Mouse (Mus musculus) heart, embryonic 13.5 days (tissue): Measurements from ENCODE around the gene Ankrd65. TPM values are rescaled to one million over a fixed set of nuclear protein-coding genes. Genes with fewer than 3 reads are reported as not detected.
A peak's percentile ranks its signal among the peaks of the same experiment; 100 is the strongest.

Source experiments
- ATAC-seq: fragments of 200-750 bp; cut with Nextera tagmentation; 2 replicates; pipeline ENCODE4 v1.8.0; 2017; ENCODE audit warnings: moderate TSS enrichment; ENCODE audit not compliant: insufficient number of reproducible peaks, low FRiP score, low TSS enrichment; ENCODE audit errors: extremely low read depth
- H3K27ac ChIP-seq: fragments of 300-500 bp; sonication (generic); replicated peaks from 2 replicates; pipeline ENCODE4 v1.5.1; 2015; ENCODE audit warnings: moderate library complexity, mild to moderate bottlenecking, inconsistent platforms
- H3K27me3 ChIP-seq: fragments of 300-500 bp; sonication (generic); replicated peaks from 2 replicates; pipeline ENCODE4 v1.6.1; 2015; ENCODE audit warnings: mild to moderate bottlenecking, inconsistent platforms
- H3K36me3 ChIP-seq: fragments of 300-500 bp; sonication (generic); 2 replicates; pipeline ENCODE4 v1.6.1; 2015; ENCODE audit warnings: mild to moderate bottlenecking, inconsistent platforms
- H3K4me1 ChIP-seq: fragments of 300-500 bp; sonication (generic); 2 replicates; pipeline ENCODE4 v1.6.1; 2015; ENCODE audit warnings: inconsistent platforms
- H3K4me2 ChIP-seq: fragments of 300-500 bp; sonication (generic); 2 replicates; pipeline ENCODE4 v1.6.1; 2015; ENCODE audit warnings: inconsistent platforms, mild to moderate bottlenecking, moderate library complexity
- H3K4me3 ChIP-seq: fragments of 300-500 bp; sonication (generic); 2 replicates; pipeline ENCODE4 v1.5.1; 2015; ENCODE audit warnings: moderate library complexity, mild to moderate bottlenecking, inconsistent platforms
- H3K9ac ChIP-seq: fragments of 300-500 bp; sonication (generic); 2 replicates; pipeline ENCODE4 v1.6.1; 2015; ENCODE audit warnings: inconsistent platforms, mild to moderate bottlenecking, moderate library complexity
- H3K9me3 ChIP-seq: fragments of 300-500 bp; sonication (generic); 2 replicates; pipeline ENCODE4 v1.6.1; 2016; ENCODE audit warnings: inconsistent platforms
- WGBS: fragments of 180-500 bp; shearing (Covaris S2); methylation state at CpG from one replicate; pipeline ENCODE4 v1.1.7; 2015; ENCODE audit warnings: mixed read lengths; 5-methylcytosine and 5-hydroxymethylcytosine counted together
- polyA plus RNA-seq: library from polyadenylated mRNA; unstranded; fragments of >200 nt; fragmentation: Nextera tagmentation; extraction: Ambion mirVana; gene quantifications from 2 replicates; pipeline ENCODE4 v1.2.1, GENCODE M21; 2015

Gene Ankrd65
- polyA plus RNA-seq, 1 experiment from 2014 or later: not detected

DNA sequence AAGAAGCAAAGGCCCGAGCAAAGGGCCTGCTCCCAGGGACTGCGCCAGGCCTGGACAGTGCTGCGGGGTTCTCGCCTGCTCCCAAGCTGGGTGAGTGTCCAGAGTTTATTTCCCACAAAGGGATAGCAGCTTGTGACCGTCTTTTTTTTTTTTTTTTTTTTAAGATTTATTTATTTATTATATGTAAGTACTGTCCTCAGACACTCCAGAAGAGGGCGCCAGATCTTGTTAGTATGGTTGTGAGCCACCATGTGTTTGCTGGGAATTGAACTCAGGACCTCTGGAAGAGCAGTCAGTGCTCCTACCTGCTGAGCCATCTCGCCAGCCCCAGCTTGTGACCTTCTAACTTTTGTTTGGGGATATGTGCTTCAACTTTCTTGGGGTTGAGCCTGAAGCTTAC lies 30.8 kb downstream of the Ankrd65 start:
- Histone ChIP-seq H3K9ac (no peak overlapping the region), H3K4me2 (no peak overlapping the region), H3K27me3 (no peaks in the 10 kb centered on the region), H3K9me3 (no peaks in the 10 kb centered on the region), H3K36me3 (peaks cover 97% of the 10 kb centered on the region), H3K4me1 (no peaks in the 10 kb centered on the region), H3K4me3 (no peak overlapping the region), H3K27ac (no peak overlapping the region)
- WGBS: 79% methylated on average over 7 of the region's 7 CpGs
- ATAC-seq: no peak

DNA sequence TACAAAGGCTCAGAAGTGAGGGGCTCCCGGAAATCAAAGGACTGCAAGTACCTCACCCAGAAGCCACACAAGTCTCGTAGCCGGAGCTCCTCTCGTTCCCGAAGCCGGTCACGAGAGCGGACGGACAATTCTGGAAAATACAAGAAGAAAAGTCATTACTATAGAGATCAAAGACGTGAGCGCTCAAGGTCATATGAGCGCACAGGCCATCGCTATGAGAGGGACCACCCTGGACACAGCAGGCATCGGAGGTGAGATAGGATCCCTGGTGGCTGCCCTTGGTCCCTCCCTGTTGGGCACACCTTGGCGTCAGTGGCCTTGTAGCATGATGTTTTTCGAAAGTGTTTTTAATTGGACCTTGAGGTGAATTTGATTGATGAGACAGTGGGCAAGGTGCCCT lies 33.2 kb downstream of the Ankrd65 start:
- ATAC-seq: no peak
- H3K4me2 ChIP-seq: no peak overlapping the region
- 92% methylated on average over 16 of the region's 16 CpGs for WGBS
- peaks cover 98% of the 10 kb centered on the region for H3K36me3 ChIP-seq
- H3K27me3 ChIP-seq: no peaks in the 10 kb centered on the region
- no peaks in the 10 kb centered on the region for H3K4me1 ChIP-seq
- no peak overlapping the region for H3K4me3 ChIP-seq
- no peaks in the 10 kb centered on the region for H3K9me3 ChIP-seq
- no peak overlapping the region for H3K27ac ChIP-seq
- H3K9ac ChIP-seq: no peak overlapping the region

DNA sequence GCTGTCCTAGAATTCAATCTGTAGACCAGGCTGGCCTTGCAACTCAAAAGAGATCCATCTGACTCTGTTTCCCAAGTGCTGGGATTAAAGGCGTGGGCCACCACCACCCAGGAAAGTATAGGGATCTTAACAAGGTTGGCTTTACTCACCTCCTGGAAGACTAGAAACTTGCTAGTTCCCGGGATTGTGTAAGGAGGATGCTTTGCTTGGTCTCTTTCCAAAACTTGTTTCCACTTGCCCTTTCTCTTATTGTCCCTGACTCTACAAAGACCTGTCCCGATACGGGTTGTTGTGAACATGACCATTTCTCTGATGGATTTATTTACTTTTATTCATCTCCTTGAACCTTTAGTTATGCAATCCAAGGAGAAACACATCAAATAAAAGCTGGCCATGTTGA lies 39.6 kb downstream of the Ankrd65 start:
- Histone ChIP-seq H3K4me2 (no peak overlapping the region), H3K4me1 (peaks cover 27% of the 10 kb centered on the region), H3K36me3 (peaks cover 49% of the 10 kb centered on the region), H3K27me3 (no peaks in the 10 kb centered on the region), H3K4me3 (no peak overlapping the region), H3K27ac (no peak overlapping the region), H3K9ac (no peak overlapping the region), H3K9me3 (no peaks in the 10 kb centered on the region)
- 88% methylated on average over 4 of the region's 4 CpGs for WGBS
- no peak for ATAC-seq

DNA sequence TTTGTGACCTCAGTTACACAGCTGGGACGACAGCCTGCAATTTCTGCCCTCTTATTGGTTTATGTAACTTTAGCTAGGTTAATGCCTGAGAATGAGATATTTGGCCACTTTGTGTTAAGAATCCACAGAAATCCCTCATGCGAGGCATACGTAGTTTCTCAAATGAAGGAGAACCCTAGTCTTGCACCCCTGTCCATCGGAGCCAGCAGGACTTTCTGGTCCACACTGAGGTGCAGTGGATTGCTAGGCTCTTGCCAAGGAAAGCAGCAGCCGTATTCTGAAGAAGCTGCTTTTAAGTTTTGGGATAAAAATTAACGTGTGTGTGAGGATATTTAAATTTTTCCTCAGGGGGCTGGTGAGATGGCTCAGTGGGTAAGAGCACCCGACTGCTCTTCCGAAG lies 40.4 kb downstream of the Ankrd65 start:
- H3K27me3 ChIP-seq: no peaks in the 10 kb centered on the region
- peaks cover 42% of the 10 kb centered on the region for H3K36me3 ChIP-seq
- no peaks in the 10 kb centered on the region for H3K9me3 ChIP-seq
- no peak for ATAC-seq
- WGBS: 53% methylated on average over 8 of the region's 8 CpGs
- peak overlapping the region; percentile 88; the same call in 1 of the 2 replicates for H3K9ac ChIP-seq
- peak overlapping the region; percentile 81 for H3K4me3 ChIP-seq
- peak overlapping the region; percentile 92 for H3K27ac ChIP-seq
- peaks cover 27% of the 10 kb centered on the region for H3K4me1 ChIP-seq
- peak overlapping the region; percentile 98 for H3K4me2 ChIP-seq

DNA sequence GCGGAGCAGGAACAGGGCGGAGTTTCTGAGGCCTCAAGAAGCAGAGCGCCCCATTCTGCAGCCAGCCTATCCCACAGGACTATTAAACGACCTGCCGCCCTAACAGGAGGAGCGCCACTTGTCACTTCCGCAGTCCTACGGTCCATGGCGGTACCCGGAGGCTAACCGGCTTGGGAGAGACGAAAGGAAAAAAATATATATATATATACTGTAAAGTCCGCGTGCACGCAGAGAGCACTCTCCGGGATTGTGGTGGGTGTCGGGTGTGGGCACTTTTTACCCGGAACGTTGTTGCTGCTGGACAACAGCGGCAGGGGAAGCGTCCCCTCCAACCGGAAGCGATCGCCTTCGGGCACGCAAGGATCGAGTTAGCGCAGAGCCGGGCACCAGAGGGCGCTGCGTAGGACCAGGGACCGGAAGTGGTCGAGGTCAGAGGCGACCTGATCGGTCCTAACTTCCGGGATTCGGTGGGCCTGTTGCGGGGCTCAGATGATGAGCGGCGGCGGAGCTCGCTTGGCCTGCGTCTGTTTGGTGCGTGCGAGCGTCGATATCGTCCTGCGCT lies 41.0 kb downstream of the Ankrd65 start, which contains the start of gene Aurkaip1:
Aurkaip1 (plus strand) TSS at position 68 of the 562 bp plus-strand sequence.
- peak; percentile 87 for ATAC-seq
- peak within 1 kb of the TSS; percentile 98 for H3K4me2 ChIP-seq
- H3K27me3 ChIP-seq: no peaks in the 10 kb centered on the region
- whole genome bisulfite sequencing: under 1% methylated on average over 48 of the region's 49 CpGs
- H3K9me3 ChIP-seq: no peaks in the 10 kb centered on the region
- H3K27ac ChIP-seq: peak within 1 kb of the TSS; percentile 92
- peak within 1 kb of the TSS; percentile 81 for H3K4me3 ChIP-seq
- H3K4me1 ChIP-seq: peaks cover 27% of the 10 kb centered on the region
- H3K36me3 ChIP-seq: peaks cover 37% of the 10 kb centered on the region
- peak within 1 kb of the TSS; percentile 88 for H3K9ac ChIP-seq

DNA sequence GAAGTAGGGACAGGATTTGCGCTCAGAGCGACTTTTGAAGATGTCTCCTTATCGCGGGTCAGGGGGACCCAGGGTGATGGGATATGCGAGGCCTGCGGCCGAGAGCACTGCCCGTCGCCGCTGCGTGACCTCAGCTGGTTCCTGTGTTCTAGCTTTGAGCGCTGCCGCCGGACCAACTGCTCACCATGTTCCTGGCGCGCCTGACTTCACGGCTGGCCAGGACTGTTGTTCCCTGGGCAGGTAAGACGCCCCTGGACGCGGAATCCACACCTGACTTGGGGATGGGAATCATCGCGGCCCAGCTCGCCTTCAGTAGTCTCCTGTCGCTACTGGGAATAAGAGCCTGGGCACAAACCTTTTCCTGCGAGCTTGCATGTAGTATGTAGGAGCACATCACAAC lies 41.6 kb downstream of the Ankrd65 start:
- peak overlapping the region; percentile 81 for H3K4me3 ChIP-seq
- H3K36me3 ChIP-seq: peaks cover 34% of the 10 kb centered on the region
- WGBS: 2% methylated on average over 25 of the region's 25 CpGs
- peak; percentile 11 for ATAC-seq
- H3K4me1 ChIP-seq: peaks cover 27% of the 10 kb centered on the region
- H3K27me3 ChIP-seq: no peaks in the 10 kb centered on the region
- H3K27ac ChIP-seq: peak overlapping the region; percentile 92
- peak overlapping the region; percentile 88 for H3K9ac ChIP-seq
- H3K9me3 ChIP-seq: no peaks in the 10 kb centered on the region
- peak overlapping the region; percentile 98 for H3K4me2 ChIP-seq

DNA sequence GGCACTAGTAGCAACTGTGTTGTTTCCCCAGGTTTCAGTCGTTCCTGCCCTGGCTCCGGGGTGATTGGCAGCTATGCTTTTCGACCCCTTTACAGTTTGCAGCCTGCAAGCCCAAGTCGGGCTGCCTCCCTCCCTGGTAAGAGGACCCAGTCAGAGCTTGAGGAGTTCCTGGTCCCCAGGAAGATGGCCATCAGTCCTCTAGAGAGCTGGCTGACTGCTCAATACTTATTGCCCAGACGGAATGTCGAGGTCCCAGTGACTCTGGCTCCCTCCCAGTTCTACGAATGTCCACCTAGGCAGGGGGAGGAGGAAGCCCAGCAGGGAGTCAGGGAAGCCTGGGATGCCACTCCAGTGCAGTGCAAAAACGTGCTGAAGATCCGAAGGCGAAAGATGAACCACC lies 42.1 kb downstream of the Ankrd65 start:
- Histone ChIP-seq H3K4me2 (peak overlapping the region; percentile 98), H3K9me3 (no peaks in the 10 kb centered on the region), H3K36me3 (peaks cover 29% of the 10 kb centered on the region), H3K4me1 (peaks cover 31% of the 10 kb centered on the region), H3K4me3 (peak overlapping the region; percentile 81), H3K27me3 (no peaks in the 10 kb centered on the region), H3K27ac (peak overlapping the region; percentile 92), H3K9ac (peak overlapping the region; percentile 88)
- ATAC-seq: no peak
- 43% methylated on average over 10 of the region's 10 CpGs for WGBS

DNA sequence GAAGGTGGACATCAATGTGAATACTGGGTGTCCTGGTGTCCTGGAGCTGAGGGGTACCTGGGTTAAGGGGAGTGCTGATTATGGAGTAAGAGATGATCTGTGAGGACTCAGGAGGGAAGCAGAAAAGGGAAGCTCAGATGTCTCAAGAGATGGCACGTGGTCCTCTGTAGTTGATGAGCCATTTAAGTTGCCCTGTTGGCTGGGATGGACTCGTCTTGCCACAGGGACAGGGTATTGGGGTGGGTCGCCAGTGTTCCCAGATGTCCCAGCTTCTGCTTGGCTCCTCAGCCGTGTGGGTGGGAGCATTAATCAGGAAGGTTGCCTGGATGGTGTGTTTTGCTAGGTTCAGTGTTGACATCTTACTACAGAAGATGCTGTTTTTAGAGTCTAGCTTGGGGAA lies 43.0 kb downstream of the Ankrd65 start:
- Histone ChIP-seq H3K4me3 (no peak overlapping the region), H3K27me3 (no peaks in the 10 kb centered on the region), H3K36me3 (peaks cover 20% of the 10 kb centered on the region), H3K4me1 (peaks cover 40% of the 10 kb centered on the region), H3K9ac (no peak overlapping the region), H3K9me3 (no peaks in the 10 kb centered on the region), H3K27ac (no peak overlapping the region), H3K4me2 (no peak overlapping the region)
- ATAC-seq: no peak
- 85% methylated on average over 4 of the region's 4 CpGs for WGBS

DNA sequence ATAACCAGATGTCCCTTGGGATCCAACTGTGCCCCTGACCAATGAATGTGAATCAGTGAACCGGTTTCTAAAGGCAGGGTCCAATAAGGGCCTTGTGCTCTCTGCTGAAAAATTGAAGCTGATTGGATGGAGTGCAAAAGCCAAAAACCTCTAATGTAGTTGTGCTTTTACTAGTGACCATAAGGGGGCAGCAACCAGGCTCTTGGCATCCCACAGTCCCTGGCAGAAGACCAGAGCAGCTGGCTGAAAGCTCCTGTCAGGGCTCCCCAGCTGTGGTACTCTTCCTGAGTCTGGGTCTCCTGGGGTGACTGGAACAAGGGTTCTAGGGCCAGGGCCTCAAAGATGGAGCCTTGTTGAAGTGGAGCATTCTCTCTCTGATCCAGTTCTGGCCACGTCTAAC lies 43.6 kb downstream of the Ankrd65 start:
- Histone ChIP-seq H3K9ac (no peak overlapping the region), H3K4me3 (no peak overlapping the region), H3K4me1 (peaks cover 46% of the 10 kb centered on the region), H3K9me3 (no peaks in the 10 kb centered on the region), H3K27ac (peak overlapping the region; percentile 69), H3K27me3 (no peaks in the 10 kb centered on the region), H3K36me3 (peaks cover 15% of the 10 kb centered on the region), H3K4me2 (peak overlapping the region; percentile 2; the same call in 1 of the 2 replicates)
- ATAC-seq: no peak
- WGBS: 24% methylated on average over 2 of the region's 2 CpGs

DNA sequence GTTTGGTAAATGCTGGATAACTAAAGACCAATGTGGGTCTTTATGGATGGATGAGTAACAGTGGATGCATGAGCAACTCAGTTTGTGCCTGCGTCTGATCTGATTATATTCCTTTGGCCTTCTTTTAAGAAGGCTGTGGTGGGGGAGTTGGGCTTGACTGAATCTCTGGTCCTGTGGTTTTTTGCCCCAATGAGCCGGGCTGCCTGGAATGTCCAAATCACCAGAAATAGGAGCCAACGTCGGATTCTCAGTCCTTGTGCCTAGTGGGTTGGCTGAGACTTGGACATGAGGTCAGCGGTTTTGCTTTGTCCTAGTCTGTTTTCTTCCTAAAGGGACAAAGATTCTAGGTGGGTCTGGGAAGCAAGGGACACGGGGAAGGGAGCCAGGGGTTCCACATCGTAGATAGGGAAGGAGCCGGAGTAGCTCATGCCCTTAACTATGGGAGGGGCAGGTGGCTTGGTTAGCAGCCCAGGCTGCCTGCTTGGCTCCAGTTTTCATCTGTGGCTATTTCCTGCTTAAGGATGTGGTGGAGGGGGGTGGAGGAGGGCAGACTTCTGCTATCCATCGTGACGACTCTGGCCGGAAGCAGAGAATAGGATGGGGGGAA lies 47.3 kb downstream of the Ankrd65 start:
- Histone ChIP-seq H3K4me3 (no peak overlapping the region), H3K36me3 (peaks cover 23% of the 10 kb centered on the region), H3K27me3 (peaks cover 5% of the 10 kb centered on the region; the same call in 1 of the 2 replicates), H3K27ac (peak overlapping the region; percentile 87), H3K4me2 (peak overlapping the region; percentile 22), H3K9ac (peak overlapping the region; percentile 48), H3K9me3 (no peaks in the 10 kb centered on the region), H3K4me1 (peaks cover 63% of the 10 kb centered on the region)
- no peak for ATAC-seq
- 50% methylated on average over 11 of the region's 11 CpGs for WGBS

DNA sequence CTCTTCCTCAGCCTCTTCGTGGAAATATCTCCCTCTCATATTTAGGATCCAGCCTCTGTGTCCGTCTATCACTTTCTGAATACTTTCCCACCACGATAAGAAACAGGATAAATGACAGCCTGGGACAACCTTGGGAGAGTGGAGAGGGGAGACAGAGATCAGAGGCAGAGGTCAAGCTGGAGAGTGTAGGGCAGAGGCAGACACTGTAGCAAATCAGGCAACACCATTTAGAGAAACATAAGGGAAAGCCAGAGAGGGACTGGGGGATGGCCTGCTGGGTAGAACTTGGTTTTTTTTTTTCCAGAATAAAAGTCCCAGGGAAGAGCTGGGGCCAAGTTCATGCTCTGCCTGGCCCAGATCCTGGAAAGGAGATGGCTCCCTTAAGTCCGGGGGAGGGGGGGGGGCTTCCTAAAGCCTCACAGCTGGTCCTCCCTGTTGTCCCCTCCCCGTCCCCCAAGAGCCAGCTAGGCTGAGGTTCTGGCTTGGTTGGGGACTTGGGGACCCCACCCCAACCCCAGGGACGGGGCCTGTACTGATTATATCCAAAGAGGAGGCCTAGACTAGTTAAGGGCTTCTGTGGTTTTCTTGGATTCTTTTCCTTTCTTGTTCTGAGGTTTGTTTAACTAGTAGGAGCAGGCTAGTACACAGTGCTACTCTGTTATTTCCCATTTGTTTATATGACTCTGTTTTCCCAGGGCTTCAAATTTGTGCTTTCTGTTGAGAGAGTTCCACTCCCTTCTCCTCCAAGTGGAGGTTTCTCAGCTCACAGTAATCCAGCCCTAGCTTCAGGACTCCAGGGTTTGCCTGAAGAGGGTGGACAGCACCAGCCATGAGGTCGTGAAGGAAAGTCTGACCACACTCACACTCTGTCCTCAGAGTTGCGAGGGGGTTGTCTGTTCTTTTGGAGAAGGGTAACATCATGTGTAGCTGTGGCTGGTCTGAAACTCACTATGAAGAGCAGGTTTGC lies 48.2 kb downstream of the Ankrd65 start:
- no peak overlapping the region for H3K4me3 ChIP-seq
- 40% methylated on average over 8 of the region's 8 CpGs for WGBS
- H3K27ac ChIP-seq: peak overlapping the region; percentile 87
- H3K27me3 ChIP-seq: peaks cover 5% of the 10 kb centered on the region; the same call in 1 of the 2 replicates
- peaks cover 58% of the 10 kb centered on the region for H3K4me1 ChIP-seq
- no peak for ATAC-seq
- H3K9me3 ChIP-seq: no peaks in the 10 kb centered on the region
- peaks cover 23% of the 10 kb centered on the region for H3K36me3 ChIP-seq
- peak overlapping the region; percentile 83; the same call in 1 of the 2 replicates for H3K9ac ChIP-seq
- peak overlapping the region; percentile 86 for H3K4me2 ChIP-seq
